Mouse (Mus musculus): ENCODE data around the gene Zcchc4. TPM values are rescaled to one million over a fixed set of nuclear protein-coding genes. Genes with fewer than 3 reads are reported as not detected.
"Not testable (repeated sequence)": the region's sequence is repeated elsewhere in the genome, so short reads cannot be mapped to it uniquely, and the experiment has no call there.

Zcchc4 gene
- polyA plus RNA-seq, 1 experiment: 20.2 TPM

- H3K9ac ChIP-seq (ENCODE audit: low read depth, poor library complexity, severe bottlenecking): no peak overlapping the region
Observed at GRCm38 (mm10) chr5:52755989-52756388, 19.2 kb upstream of the Zcchc4 start.

GRCm38 (mm10) chr5:52762586-52762985, 12.6 kb upstream of the Zcchc4 start:
- no peak overlapping the region for H3K27ac ChIP-seq (ENCODE audit: insufficient read depth, low read length)
- no peak for TF ChIP-seq POLR2A (IDR thresholded peaks at IDR 0.05; ENCODE audit: insufficient read depth, low read length)
- TF ChIP-seq CTCF (IDR thresholded peaks at IDR 0.05; ENCODE audit: low read depth, low read length): no peak
- no peak for TF ChIP-seq EP300 (IDR thresholded peaks at IDR 0.05; ENCODE audit: insufficient read depth, low read depth, low read length)
- H3K4me3 ChIP-seq (ENCODE audit: low read depth, low read length): no peak overlapping the region
- H3K27me3 ChIP-seq (ENCODE audit: control insufficient read depth, insufficient read depth, low read length, poor library complexity, severe bottlenecking): no peaks in the 10 kb centered on the region
- H3K9me3 ChIP-seq (replicated peaks; ENCODE audit: control insufficient read depth, insufficient read depth, low read length, poor library complexity, severe bottlenecking): no peaks in the 10 kb centered on the region
- no peak overlapping the region for H3K9ac ChIP-seq (ENCODE audit: low read depth, poor library complexity, severe bottlenecking)
- H3K4me1 ChIP-seq (ENCODE audit: control insufficient read depth, insufficient read depth, low read length): no peaks in the 10 kb centered on the region
- no peaks in the 10 kb centered on the region; the same call in 1 of the 2 replicates for H3K36me3 ChIP-seq (ENCODE audit: control insufficient read depth, insufficient read depth, low read length, poor library complexity, severe bottlenecking)

More at GRCm38 (mm10) chr5:52755989-52756388, 19.2 kb upstream of the Zcchc4 start:
- no peak for TF ChIP-seq EP300 (IDR thresholded peaks at IDR 0.05; ENCODE audit: insufficient read depth, low read depth, low read length)
- TF ChIP-seq POLR2A (IDR thresholded peaks at IDR 0.05; ENCODE audit: insufficient read depth, low read length): no peak
- TF ChIP-seq CTCF (IDR thresholded peaks at IDR 0.05; ENCODE audit: low read depth, low read length): no peak
- Histone ChIP-seq H3K4me3 (ENCODE audit: low read depth, low read length) (no peak overlapping the region), H3K4me1 (ENCODE audit: control insufficient read depth, insufficient read depth, low read length) (no peaks in the 10 kb centered on the region), H3K27ac (ENCODE audit: insufficient read depth, low read length) (no peak overlapping the region), H3K9me3 (replicated peaks; ENCODE audit: control insufficient read depth, insufficient read depth, low read length, poor library complexity, severe bottlenecking) (no peaks in the 10 kb centered on the region), H3K27me3 (ENCODE audit: control insufficient read depth, insufficient read depth, low read length, poor library complexity, severe bottlenecking) (no peaks in the 10 kb centered on the region), H3K36me3 (ENCODE audit: control insufficient read depth, insufficient read depth, low read length, poor library complexity, severe bottlenecking) (no peaks in the 10 kb centered on the region)

DNA sequence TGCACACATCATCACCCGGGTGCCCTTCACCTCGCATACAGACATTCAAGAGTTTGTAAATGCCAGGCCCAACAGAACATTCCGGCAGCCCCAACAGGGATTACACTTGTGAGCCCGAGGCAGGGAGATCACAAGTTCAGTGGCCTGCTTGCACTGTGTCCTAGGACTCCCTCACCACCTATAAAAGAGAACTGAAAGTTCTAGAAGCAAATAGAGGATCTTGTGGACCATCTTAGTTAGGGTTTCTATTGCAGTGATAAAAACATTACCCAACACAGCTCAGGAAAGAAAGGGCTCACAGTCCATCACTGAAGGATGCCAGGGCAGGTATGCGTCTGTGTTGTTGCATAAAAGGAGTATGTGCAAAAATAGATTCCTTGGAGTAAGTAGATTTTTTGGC, 942 bp upstream of the Zcchc4 start:
- H3K9me3 ChIP-seq (replicated peaks; ENCODE audit: control insufficient read depth, insufficient read depth, low read length, poor library complexity, severe bottlenecking): no peaks in the 10 kb centered on the region
- H3K36me3 ChIP-seq (ENCODE audit: control insufficient read depth, insufficient read depth, low read length, poor library complexity, severe bottlenecking): no peaks in the 10 kb centered on the region
- no peak overlapping the region for H3K27ac ChIP-seq (ENCODE audit: insufficient read depth, low read length)
- no peaks in the 10 kb centered on the region for H3K4me1 ChIP-seq (ENCODE audit: control insufficient read depth, insufficient read depth, low read length)
- H3K27me3 ChIP-seq (ENCODE audit: control insufficient read depth, insufficient read depth, low read length, poor library complexity, severe bottlenecking): no peaks in the 10 kb centered on the region
- H3K4me3 ChIP-seq (ENCODE audit: low read depth, low read length): no peak overlapping the region
- H3K9ac ChIP-seq (ENCODE audit: low read depth, poor library complexity, severe bottlenecking): no peak overlapping the region
- TF ChIP-seq CTCF (IDR thresholded peaks at IDR 0.05; ENCODE audit: low read depth, low read length) (no peak), POLR2A (IDR thresholded peaks at IDR 0.05; ENCODE audit: insufficient read depth, low read length) (no peak), EP300 (IDR thresholded peaks at IDR 0.05; ENCODE audit: insufficient read depth, low read depth, low read length) (no peak)

GRCm38 (mm10) chr5:52776466-52777354, 1.5 kb downstream of the Zcchc4 start:
- H3K9ac ChIP-seq (ENCODE audit: low read depth, poor library complexity, severe bottlenecking); H3K36me3 ChIP-seq (ENCODE audit: control insufficient read depth, insufficient read depth, low read length, poor library complexity, severe bottlenecking); H3K27me3 ChIP-seq (ENCODE audit: control insufficient read depth, insufficient read depth, low read length, poor library complexity, severe bottlenecking); H3K9me3 ChIP-seq (replicated peaks; ENCODE audit: control insufficient read depth, insufficient read depth, low read length, poor library complexity, severe bottlenecking); H3K4me1 ChIP-seq (ENCODE audit: control insufficient read depth, insufficient read depth, low read length); H3K27ac ChIP-seq (ENCODE audit: insufficient read depth, low read length); H3K4me3 ChIP-seq (ENCODE audit: low read depth, low read length): not testable (repeated sequence)

- Histone ChIP-seq H3K4me3 (ENCODE audit: low read depth, low read length) (peak overlapping the region; percentile 99), H3K27me3 (ENCODE audit: control insufficient read depth, insufficient read depth, low read length, poor library complexity, severe bottlenecking) (no peaks in the 10 kb centered on the region), H3K27ac (ENCODE audit: insufficient read depth, low read length) (0 out of 2 replicates have a peak overlapping the region, but pooled peaks have one; percentile 16), H3K9ac (ENCODE audit: low read depth, poor library complexity, severe bottlenecking) (peak overlapping the region; percentile 87), H3K36me3 (ENCODE audit: control insufficient read depth, insufficient read depth, low read length, poor library complexity, severe bottlenecking) (peaks cover 3% of the 10 kb centered on the region; the same call in 1 of the 2 replicates), H3K4me1 (ENCODE audit: control insufficient read depth, insufficient read depth, low read length) (no peaks in the 10 kb centered on the region), H3K9me3 (replicated peaks; ENCODE audit: control insufficient read depth, insufficient read depth, low read length, poor library complexity, severe bottlenecking) (no peaks in the 10 kb centered on the region)
- TF ChIP-seq EP300 (IDR thresholded peaks at IDR 0.05; ENCODE audit: insufficient read depth, low read depth, low read length) (0 out of 2 replicates have a peak, but pooled peaks have one; percentile 60), CTCF (IDR thresholded peaks at IDR 0.05; ENCODE audit: low read depth, low read length) (peak; percentile 62), POLR2A (IDR thresholded peaks at IDR 0.05; ENCODE audit: insufficient read depth, low read length) (no peak)
Observed at GRCm38 (mm10) chr5:52782523-52783250, 7.5 kb downstream of the Zcchc4 start.

DNA sequence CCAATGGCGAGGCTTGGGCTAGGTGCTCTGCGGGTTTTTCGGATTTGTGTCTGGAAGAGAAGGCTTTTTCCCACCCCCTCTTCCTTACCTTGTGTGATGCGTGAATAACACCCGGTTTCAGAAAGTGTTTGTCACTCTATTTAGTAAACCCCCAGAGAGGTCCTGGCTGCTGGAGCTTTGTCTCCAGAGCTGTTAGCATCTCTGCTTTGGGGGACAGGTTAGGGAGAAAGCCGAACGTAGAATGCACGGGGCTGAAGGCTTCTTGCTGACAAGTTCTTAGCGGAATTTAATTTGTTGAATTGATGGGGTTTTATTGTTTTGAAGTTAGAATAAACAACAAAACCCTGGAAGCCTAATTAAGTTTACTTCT, 8.0 kb downstream of the Zcchc4 start:
- H3K36me3 ChIP-seq (ENCODE audit: control insufficient read depth, insufficient read depth, low read length, poor library complexity, severe bottlenecking): peaks cover 3% of the 10 kb centered on the region; the same call in 1 of the 2 replicates
- H3K9me3 ChIP-seq (replicated peaks; ENCODE audit: control insufficient read depth, insufficient read depth, low read length, poor library complexity, severe bottlenecking): no peaks in the 10 kb centered on the region
- H3K9ac ChIP-seq (ENCODE audit: low read depth, poor library complexity, severe bottlenecking): peak overlapping the region; percentile 87
- peak overlapping the region; percentile 99 for H3K4me3 ChIP-seq (ENCODE audit: low read depth, low read length)
- no peaks in the 10 kb centered on the region for H3K4me1 ChIP-seq (ENCODE audit: control insufficient read depth, insufficient read depth, low read length)
- 0 out of 2 replicates have a peak overlapping the region, but pooled peaks have one; percentile 16 for H3K27ac ChIP-seq (ENCODE audit: insufficient read depth, low read length)
- no peaks in the 10 kb centered on the region for H3K27me3 ChIP-seq (ENCODE audit: control insufficient read depth, insufficient read depth, low read length, poor library complexity, severe bottlenecking)
- TF ChIP-seq EP300 (IDR thresholded peaks at IDR 0.05; ENCODE audit: insufficient read depth, low read depth, low read length) (no peak), POLR2A (IDR thresholded peaks at IDR 0.05; ENCODE audit: insufficient read depth, low read length) (no peak), CTCF (IDR thresholded peaks at IDR 0.05; ENCODE audit: low read depth, low read length) (no peak)

Data from ES-Bruce4 (cell line).